Mouse (Mus musculus) spleen, postnatal 36 days (tissue): ENCODE data around the gene Rnft2.

ENCODE experiments used
- DNase-seq, 2 experiments: peaks; one replicate each; pipeline ENCODE4 v3.0.0; 2022; ENCODE audit warnings: low spot score in 2 of 2, mixed read lengths in 1 of 2

Gene Rnft2

GRCm38 (mm10) chr5:118142471-118142870 lies 102.4 kb downstream of the Rnft2 start:
- no peak for DNase-seq
